Mouse (Mus musculus) neural tube, embryonic 12.5 days (tissue): Measurements from ENCODE around the gene Cers5. TPM values are rescaled to one million over a fixed set of nuclear protein-coding genes. Genes with fewer than 3 reads are reported as not detected.

Experiments used
- ATAC-seq: fragments of 200-750 bp; cut with Nextera tagmentation; 2 replicates; pipeline ENCODE4 v1.8.0; 2017; ENCODE audit warnings: low read depth, mild to moderate bottlenecking, moderate TSS enrichment, moderate library complexity; ENCODE audit not compliant: low FRiP score
- H3K27ac ChIP-seq: fragments of 300-500 bp; sonication (generic); 2 replicates; pipeline ENCODE4 v1.5.1; 2016
- H3K27me3 ChIP-seq: fragments of 300-500 bp; sonication (generic); replicated peaks from 2 replicates; pipeline ENCODE4 v1.6.1; 2016; ENCODE audit warnings: mild to moderate bottlenecking
- H3K36me3 ChIP-seq: fragments of 300-500 bp; sonication (generic); 2 replicates; pipeline ENCODE4 v1.6.1; 2016; ENCODE audit warnings: mild to moderate bottlenecking
- H3K4me1 ChIP-seq: fragments of 300-500 bp; sonication (generic); 2 replicates; pipeline ENCODE4 v1.6.1; 2016
- H3K4me2 ChIP-seq: fragments of 300-500 bp; sonication (generic); replicated peaks from 2 replicates; pipeline ENCODE4 v1.6.1; 2016; ENCODE audit warnings: mild to moderate bottlenecking
- H3K4me3 ChIP-seq: fragments of 300-500 bp; sonication (generic); 2 replicates; pipeline ENCODE4 v1.5.1; 2016
- H3K9ac ChIP-seq: fragments of 300-500 bp; sonication (generic); 2 replicates; pipeline ENCODE4 v1.6.1; 2016; ENCODE audit warnings: mild to moderate bottlenecking
- H3K9me3 ChIP-seq: fragments of 300-500 bp; sonication (generic); 2 replicates; pipeline ENCODE4 v1.6.1; 2016; ENCODE audit warnings: mild to moderate bottlenecking
- whole genome bisulfite sequencing: fragments of 180-500 bp; shearing (Covaris S2); methylation state at CpG from one replicate; pipeline ENCODE4 v1.1.7; 2016; 5-methylcytosine and 5-hydroxymethylcytosine counted together
- polyA plus RNA-seq: library from polyadenylated mRNA; unstranded; fragments of >200 nt; fragmentation: Nextera tagmentation; extraction: Ambion mirVana; gene quantifications from 2 replicates; pipeline ENCODE4 v1.2.1, GENCODE M21; 2016

Cers5 gene
- polyA plus RNA-seq, 1 experiment from 2014 or later, result 65.6 TPM

DNA sequence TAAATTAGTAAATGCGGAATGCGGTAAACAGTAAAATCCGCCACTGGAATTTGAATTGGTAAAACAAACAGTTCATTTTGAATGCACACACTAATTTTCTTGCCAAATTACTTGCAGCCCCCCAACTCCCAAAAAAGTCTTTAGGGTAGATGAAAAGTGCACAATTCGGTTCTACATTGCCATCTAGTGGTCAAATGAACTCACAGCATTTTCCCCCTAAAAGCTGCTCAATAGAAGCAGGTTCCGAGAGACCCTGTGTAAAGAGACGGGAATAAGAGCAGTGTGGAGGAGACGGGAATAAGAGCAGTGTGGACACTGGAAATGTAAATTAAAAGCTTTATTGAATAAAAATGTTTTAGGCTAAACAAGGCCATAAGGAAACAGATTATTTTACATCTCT lies 5.5 kb upstream of the Cers5 start:
- H3K4me2 ChIP-seq, result no peak overlapping the region
- H3K4me1 ChIP-seq, result no peaks in the 10 kb centered on the region
- ATAC-seq, result no peak
- H3K36me3 ChIP-seq, result no peaks in the 10 kb centered on the region
- H3K9ac ChIP-seq, result no peak overlapping the region
- no peaks in the 10 kb centered on the region for H3K27me3 ChIP-seq
- H3K27ac ChIP-seq, result no peak overlapping the region
- H3K4me3 ChIP-seq, result no peak overlapping the region
- no peaks in the 10 kb centered on the region for H3K9me3 ChIP-seq
- 30% methylated on average over 7 of the region's 7 CpGs for WGBS

DNA sequence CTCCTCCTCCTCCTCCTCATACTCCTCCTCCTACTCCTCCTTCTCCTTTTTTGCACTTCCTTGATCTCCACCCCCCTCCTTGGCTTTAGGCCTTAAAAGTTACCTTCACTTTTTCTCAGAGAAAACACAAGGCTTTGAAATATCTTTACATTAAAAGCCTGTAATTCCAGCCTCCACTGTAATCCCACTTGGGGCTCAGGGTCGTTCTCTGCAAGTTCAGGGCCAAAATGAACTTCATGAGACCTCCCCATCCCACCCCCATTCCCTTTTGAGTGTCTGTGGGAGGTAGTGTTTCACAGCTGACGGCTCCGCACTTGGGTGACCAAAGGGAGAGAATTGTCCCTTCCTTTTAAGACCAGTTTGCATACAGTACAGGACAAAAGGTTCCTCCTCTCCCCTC lies 240 bp upstream of the Cers5 start:
- Histone ChIP-seq H3K9ac (0 out of 2 replicates have a peak overlapping the region, but pooled peaks have one; percentile 93), H3K4me3 (peak overlapping the region; percentile 63; the same call in 1 of the 2 replicates), H3K9me3 (no peaks in the 10 kb centered on the region), H3K4me1 (peaks cover 12% of the 10 kb centered on the region), H3K27ac (no peak overlapping the region), H3K36me3 (no peaks in the 10 kb centered on the region), H3K27me3 (no peaks in the 10 kb centered on the region), H3K4me2 (peak overlapping the region; percentile 84)
- WGBS, result 30% methylated on average over 3 of the region's 3 CpGs
- ATAC-seq, result no peak

DNA sequence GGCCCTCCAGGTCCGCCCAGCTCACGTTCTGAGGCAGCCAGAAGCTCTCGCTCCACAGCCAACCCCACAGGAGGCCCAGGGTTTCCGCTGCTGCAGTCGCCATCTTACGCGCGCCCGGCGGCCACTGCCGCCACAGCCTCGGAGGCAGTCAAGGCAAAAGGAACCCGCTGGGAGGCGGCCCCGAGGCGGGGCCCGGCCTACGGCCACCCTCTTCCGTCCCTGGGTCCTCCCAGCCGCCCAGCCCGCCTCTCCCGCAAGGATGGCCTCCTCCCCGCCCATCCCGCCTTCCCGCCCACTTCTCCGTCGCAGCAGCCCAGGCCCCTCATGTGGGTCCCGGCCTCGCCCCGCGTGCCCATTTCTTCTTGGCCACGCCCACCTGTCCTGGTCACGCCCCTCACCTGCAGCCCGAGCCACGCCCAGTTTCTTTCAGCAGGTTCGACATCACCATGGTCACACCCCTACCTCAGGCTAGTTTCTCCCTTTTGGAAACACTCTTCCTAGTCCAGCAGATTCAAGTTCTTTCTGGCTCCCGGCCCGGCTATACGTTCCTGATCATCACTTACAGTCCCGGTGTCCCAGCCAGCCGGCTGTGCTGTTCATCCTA lies 306 bp downstream of the Cers5 start:
- H3K4me1 ChIP-seq, result peaks cover 12% of the 10 kb centered on the region
- H3K27me3 ChIP-seq, result no peaks in the 10 kb centered on the region
- H3K4me3 ChIP-seq, result peak overlapping the region; percentile 63
- peak; percentile 91 for ATAC-seq
- peak overlapping the region; percentile 84 for H3K4me2 ChIP-seq
- peak overlapping the region; percentile 93 for H3K9ac ChIP-seq
- peak overlapping the region; percentile 79 for H3K27ac ChIP-seq
- H3K9me3 ChIP-seq, result no peaks in the 10 kb centered on the region
- H3K36me3 ChIP-seq, result no peaks in the 10 kb centered on the region
- WGBS, result 0% methylated on average over 41 of the region's 41 CpGs

GRCm38 (mm10) chr15:99771601-99772276 lies 946 bp downstream of the Cers5 start:
- WGBS, result under 1% methylated on average over 57 of the region's 59 CpGs
- Histone ChIP-seq H3K4me3 (peak overlapping the region; percentile 63), H3K9me3 (no peaks in the 10 kb centered on the region), H3K36me3 (no peaks in the 10 kb centered on the region), H3K27me3 (no peaks in the 10 kb centered on the region), H3K4me1 (peaks cover 12% of the 10 kb centered on the region), H3K4me2 (peak overlapping the region; percentile 84), H3K27ac (peak overlapping the region; percentile 79), H3K9ac (peak overlapping the region; percentile 93)
- ATAC-seq, result peak; percentile 83

DNA sequence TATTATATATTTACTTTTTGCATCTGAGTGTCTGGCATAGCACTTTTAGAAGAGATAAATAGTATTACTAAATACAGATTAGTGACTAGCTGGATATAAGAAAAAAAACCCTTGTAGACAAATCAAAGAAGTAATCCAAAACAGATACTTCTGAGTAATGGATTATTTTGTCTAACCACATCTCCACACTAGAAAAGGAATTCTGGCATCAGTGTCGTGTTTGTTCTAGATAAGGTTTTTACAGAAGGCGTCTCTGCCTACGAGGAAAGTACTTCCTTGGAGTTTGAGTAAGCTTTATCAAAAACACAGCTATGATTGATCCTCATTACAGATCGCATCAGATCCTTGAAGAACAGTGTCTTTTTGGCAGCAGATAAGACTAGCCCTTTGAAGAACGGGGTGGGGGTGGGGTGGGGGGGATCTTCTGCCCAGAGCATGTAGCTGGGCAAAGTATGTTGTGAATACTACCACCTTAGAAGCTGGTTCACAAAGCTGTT lies 1.6 kb downstream of the Cers5 start:
- peak overlapping the region; percentile 63 for H3K4me3 ChIP-seq
- peak overlapping the region; percentile 93 for H3K9ac ChIP-seq
- H3K27me3 ChIP-seq, result no peaks in the 10 kb centered on the region
- peaks cover 12% of the 10 kb centered on the region for H3K4me1 ChIP-seq
- H3K9me3 ChIP-seq, result no peaks in the 10 kb centered on the region
- ATAC-seq, result no peak
- H3K4me2 ChIP-seq, result peak overlapping the region; percentile 84
- 0 out of 2 replicates have a peak overlapping the region, but pooled peaks have one; percentile 79 for H3K27ac ChIP-seq
- H3K36me3 ChIP-seq, result no peaks in the 10 kb centered on the region
- 40% methylated on average over 5 of the region's 5 CpGs for WGBS

DNA sequence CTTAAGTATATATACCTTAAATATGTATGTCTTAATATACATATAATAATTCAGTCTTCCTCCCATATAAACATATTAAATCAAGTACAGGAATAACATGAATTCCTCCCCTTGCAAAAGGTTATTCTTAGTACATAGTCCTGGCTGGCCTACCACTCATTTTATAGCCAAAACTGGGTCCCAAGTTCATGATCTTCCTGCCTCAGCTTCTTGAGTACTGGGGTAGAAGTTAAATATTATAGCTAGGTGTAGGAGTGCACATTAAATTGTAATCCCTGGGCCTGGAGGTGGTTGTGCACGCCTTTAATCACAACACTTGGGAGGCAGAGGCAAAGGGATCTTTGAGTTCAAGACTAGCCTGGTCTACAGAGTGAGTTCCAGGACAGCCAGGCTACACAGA lies 3.9 kb downstream of the Cers5 start:
- 94% methylated on average over 1 of the region's 1 CpGs for WGBS
- ATAC-seq, result no peak
- Histone ChIP-seq H3K27me3 (no peaks in the 10 kb centered on the region), H3K36me3 (peaks cover 7% of the 10 kb centered on the region; the same call in 1 of the 2 replicates), H3K4me1 (peaks cover 12% of the 10 kb centered on the region), H3K27ac (no peak overlapping the region), H3K4me3 (no peak overlapping the region), H3K9me3 (no peaks in the 10 kb centered on the region), H3K4me2 (no peak overlapping the region), H3K9ac (no peak overlapping the region)

- H3K36me3 ChIP-seq, result peaks cover 7% of the 10 kb centered on the region; the same call in 1 of the 2 replicates
- no peak overlapping the region for H3K4me3 ChIP-seq
- no peak overlapping the region for H3K9ac ChIP-seq
- 89% methylated on average over 4 of the region's 4 CpGs for WGBS
- peaks cover 12% of the 10 kb centered on the region for H3K4me1 ChIP-seq
- H3K27ac ChIP-seq, result no peak overlapping the region
- no peaks in the 10 kb centered on the region for H3K27me3 ChIP-seq
- no peaks in the 10 kb centered on the region for H3K9me3 ChIP-seq
- no peak overlapping the region for H3K4me2 ChIP-seq
- no peak for ATAC-seq
Observed at GRCm38 (mm10) chr15:99767467-99767866, 5.2 kb downstream of the Cers5 start.

DNA sequence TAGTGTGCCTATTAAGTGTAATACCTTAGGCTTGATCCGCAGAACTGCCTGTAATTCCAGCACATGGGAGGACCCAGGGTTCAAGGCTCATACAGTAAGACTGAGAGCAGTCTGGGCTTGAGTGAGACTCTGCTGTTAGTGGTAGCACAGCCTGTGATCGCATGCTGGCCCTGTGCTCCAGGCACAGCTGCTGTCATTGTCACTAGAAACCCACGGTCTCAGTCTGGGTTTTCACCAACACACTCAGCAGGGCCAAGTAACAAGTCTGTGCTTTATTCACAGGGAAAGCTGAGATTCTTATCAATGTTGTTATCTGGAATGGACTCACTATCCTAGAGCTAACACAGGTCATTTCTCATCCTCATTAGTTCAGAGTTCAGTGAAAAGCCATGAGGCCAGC lies 18.5 kb downstream of the Cers5 start:
- no peaks in the 10 kb centered on the region for H3K27me3 ChIP-seq
- H3K4me1 ChIP-seq, result no peaks in the 10 kb centered on the region
- no peak overlapping the region for H3K9ac ChIP-seq
- no peak overlapping the region for H3K4me3 ChIP-seq
- H3K27ac ChIP-seq, result no peak overlapping the region
- H3K4me2 ChIP-seq, result no peak overlapping the region
- no peaks in the 10 kb centered on the region for H3K9me3 ChIP-seq
- WGBS, result 79% methylated on average over 3 of the region's 3 CpGs
- H3K36me3 ChIP-seq, result peaks cover 3% of the 10 kb centered on the region; the same call in 1 of the 2 replicates
- no peak for ATAC-seq

DNA sequence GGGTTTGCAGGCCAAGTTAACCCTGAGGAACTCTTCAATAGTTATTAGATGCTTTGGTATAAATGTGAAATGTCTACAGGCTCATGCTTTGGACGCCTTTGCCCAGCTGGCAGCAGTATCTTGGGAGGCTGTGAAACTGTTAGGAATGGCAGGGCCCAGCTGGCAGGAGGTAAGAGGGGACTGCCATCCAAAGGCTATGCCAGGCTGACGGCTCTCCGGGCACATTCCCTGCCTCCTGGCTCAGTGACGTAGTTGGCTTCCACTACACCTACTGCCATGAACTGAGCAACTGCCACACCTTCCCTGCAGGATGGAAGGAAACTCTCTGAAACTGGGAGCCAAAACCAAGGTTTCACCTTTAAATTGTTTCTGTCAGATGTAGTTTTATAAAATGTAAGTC lies 32.5 kb downstream of the Cers5 start:
- Histone ChIP-seq H3K27ac (no peak overlapping the region), H3K9ac (no peak overlapping the region), H3K4me3 (no peak overlapping the region), H3K36me3 (peaks cover 53% of the 10 kb centered on the region), H3K27me3 (no peaks in the 10 kb centered on the region), H3K4me1 (no peaks in the 10 kb centered on the region), H3K9me3 (no peaks in the 10 kb centered on the region), H3K4me2 (no peak overlapping the region)
- 94% methylated on average over 4 of the region's 4 CpGs for WGBS
- no peak for ATAC-seq

DNA sequence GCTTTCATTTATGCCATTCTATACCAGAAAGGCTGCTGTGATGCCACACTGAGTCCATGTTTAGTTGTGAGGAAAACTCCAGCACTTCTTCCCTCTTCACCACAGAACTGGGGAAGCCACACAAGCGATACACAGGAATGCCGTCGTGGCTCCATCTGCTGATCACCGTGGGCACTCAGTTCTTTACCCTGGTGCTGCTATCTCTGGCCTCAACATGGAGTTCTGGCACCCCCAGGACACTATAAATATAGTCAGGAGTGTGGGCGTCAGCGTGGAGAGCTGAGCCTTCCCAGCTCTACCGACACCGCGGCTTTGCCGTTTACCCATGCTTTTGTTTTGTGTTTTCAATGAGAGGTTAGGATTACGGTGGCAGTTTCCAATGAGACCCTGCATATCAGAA lies 36.0 kb downstream of the Cers5 start:
- H3K27ac ChIP-seq, result no peak overlapping the region
- no peak overlapping the region for H3K4me2 ChIP-seq
- WGBS, result 90% methylated on average over 11 of the region's 11 CpGs
- H3K36me3 ChIP-seq, result peaks cover 72% of the 10 kb centered on the region
- H3K4me1 ChIP-seq, result no peaks in the 10 kb centered on the region
- H3K4me3 ChIP-seq, result no peak overlapping the region
- H3K9me3 ChIP-seq, result no peaks in the 10 kb centered on the region
- no peaks in the 10 kb centered on the region for H3K27me3 ChIP-seq
- no peak overlapping the region for H3K9ac ChIP-seq
- ATAC-seq, result no peak

GRCm38 (mm10) chr15:99735631-99736030 lies 37.1 kb downstream of the Cers5 start:
- Histone ChIP-seq H3K4me2 (no peak overlapping the region), H3K9me3 (no peaks in the 10 kb centered on the region), H3K9ac (no peak overlapping the region), H3K4me3 (no peak overlapping the region), H3K36me3 (peaks cover 73% of the 10 kb centered on the region), H3K27ac (no peak overlapping the region), H3K4me1 (no peaks in the 10 kb centered on the region), H3K27me3 (no peaks in the 10 kb centered on the region)
- WGBS, result 90% methylated on average over 2 of the region's 2 CpGs
- ATAC-seq, result no peak

GRCm38 (mm10) chr15:99733186-99733585 lies 39.5 kb downstream of the Cers5 start:
- 96% methylated on average over 5 of the region's 5 CpGs for WGBS
- no peak overlapping the region for H3K4me3 ChIP-seq

More at GRCm38 (mm10) chr15:99733186-99733585, 39.5 kb downstream of the Cers5 start:
- no peak for ATAC-seq
- Histone ChIP-seq H3K27ac (no peak overlapping the region), H3K4me1 (no peaks in the 10 kb centered on the region), H3K9me3 (no peaks in the 10 kb centered on the region), H3K9ac (no peak overlapping the region), H3K36me3 (peaks cover 66% of the 10 kb centered on the region), H3K27me3 (no peaks in the 10 kb centered on the region), H3K4me2 (no peak overlapping the region)
